Mouse (Mus musculus) thymus, adult 18-20 months (tissue): ENCODE data around the gene Rbm24.

Experiments used
- DNase-seq, 2 experiments: peaks; one replicate each; pipeline ENCODE4 v3.0.0; 2022; ENCODE audit warnings: mixed read lengths in 2 of 2

Rbm24 gene

DNA sequence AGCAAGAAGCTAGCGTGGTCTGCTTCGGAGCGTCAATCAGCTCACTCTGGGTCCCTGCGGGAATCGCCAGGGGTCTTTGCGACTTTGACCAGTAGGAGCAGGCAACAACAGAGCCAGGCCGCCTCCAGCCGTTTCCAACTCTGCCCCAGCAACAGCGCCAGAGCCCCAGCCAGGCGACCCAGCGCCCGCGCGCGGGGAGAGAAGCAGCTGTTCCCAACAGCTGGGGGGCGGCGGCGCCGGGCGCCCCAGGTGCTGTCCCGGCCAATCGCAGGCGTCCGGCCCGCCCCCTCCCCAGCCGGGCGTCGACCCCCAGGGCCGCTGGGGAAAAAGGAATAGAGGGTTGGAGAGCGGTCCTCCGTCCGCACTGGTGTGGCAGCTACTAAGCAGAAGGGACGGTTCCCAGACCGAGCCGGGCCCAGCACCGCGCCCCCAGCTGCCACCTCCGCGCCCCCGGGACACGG lies at the start of gene Rbm24:
Gene Rbm24, plus strand, starts transcription at position 294 of the 461 bp plus-strand sequence.
- DNase-seq, result peak; percentile 33 to 37

DNA sequence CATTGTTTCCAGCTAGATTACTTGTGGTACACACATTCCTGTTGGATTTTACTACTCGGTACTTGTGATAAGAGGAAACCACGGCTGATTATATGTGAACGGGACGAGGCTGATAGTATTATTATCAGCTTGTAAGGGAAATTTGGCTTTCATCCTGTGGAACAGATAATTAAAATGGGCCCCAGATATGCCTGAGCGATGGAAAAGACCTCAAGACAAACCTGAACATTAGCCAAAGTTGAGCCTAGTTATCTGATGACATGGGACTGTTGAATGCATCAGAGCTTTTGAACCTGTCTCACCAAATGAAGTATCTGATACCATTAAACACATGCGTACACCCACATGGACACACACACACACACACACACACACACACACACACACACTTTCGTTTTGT lies 45.4 kb upstream of the Rbm24 start:
- DNase-seq, result no peak

DNA sequence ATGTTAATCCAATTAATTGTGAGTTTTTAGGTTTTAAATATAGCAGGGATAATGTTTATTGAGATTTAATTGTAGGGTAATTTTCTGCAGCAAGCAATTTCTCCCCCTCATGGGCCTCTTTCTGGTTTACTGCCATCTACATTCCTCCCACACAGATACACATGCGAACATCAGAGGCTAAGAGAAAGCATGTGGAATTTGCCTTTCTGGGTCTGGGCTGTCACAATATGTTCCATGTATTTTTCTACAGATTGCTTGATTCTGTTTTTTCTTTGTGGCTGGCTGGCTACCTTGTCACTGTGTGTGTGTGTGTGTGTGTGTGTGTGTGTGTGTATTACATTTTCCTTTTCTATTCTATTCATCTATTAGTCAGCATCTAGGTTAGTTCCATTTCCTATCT lies 42.9 kb upstream of the Rbm24 start:
- no peak for DNase-seq

DNA sequence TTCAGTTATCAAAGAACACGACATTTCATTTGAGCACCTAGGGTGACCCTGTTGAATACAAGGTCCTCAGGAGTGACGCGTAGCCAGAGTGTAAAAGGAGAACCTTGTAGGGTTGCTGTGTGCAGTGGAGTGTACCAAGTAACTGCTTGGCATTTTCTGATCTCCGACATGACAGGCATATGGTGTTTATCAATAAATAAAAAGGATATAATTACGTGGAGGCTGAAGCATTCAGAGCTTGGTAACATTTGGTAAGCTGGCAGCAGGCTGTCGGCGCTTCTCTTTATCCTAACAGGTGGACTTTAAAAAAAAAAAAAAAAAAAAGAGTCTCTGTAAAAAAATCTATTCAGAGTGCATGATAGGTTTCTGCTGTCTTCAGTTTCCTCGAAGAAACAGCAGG lies 30.8 kb upstream of the Rbm24 start:
- no peak for DNase-seq

DNA sequence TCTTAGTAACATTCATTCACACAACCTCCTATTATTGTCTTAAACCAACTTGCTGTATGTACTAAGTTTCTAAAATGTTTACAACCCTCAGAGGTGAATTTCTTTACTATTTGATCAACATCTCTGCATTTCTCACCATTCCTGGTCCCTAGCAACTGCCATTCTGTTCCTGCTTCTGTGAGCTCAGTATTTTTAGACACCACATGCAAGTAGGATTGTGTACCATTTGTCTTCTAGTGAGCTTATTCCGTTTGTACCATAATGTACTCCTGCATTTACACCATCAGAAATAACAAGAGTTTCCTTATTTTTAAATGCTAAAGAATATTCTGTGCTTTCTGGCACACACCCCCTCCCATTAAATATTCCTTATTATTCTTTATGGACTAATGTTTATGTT lies 26.6 kb upstream of the Rbm24 start:
- no peak for DNase-seq

DNA sequence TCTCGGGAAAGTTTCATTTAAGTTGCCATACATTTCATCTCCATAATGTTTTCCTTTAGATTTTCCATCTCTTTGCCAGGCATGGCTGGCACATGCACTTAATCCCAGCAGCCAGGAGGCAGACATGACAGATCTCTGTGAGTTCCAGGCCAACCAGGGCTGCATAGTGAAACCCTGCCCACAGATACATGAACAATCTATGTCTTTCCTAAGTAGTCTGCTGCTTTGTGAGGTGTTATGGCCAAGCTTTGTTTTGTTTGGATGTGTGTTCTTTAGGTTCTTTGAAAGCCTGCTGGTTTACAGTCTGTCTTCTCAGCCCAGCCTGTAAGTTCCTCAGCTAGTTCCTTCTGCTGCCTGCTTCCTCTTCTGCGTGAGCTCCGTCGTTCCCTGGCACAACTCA lies 25.3 kb upstream of the Rbm24 start:
- DNase-seq, result no peak

DNA sequence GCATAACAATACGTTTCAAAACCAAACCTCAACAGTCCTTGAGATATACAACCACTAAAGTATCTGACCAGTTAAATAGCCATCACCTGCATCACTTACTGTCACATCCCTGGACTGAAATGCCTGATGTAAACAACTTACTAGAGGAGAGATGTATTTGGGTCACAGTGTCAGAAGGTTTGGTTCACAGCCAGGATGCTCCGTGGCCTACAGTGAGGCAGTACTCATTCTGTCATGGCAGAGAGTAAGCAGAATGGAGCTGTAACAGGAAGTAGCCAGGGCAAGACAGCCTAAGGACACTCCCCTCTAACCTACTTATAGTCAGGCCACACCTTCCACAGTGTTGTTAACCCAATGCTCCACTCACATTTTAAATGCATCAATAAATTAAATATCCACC lies 24.3 kb upstream of the Rbm24 start:
- DNase-seq, result no peak

DNA sequence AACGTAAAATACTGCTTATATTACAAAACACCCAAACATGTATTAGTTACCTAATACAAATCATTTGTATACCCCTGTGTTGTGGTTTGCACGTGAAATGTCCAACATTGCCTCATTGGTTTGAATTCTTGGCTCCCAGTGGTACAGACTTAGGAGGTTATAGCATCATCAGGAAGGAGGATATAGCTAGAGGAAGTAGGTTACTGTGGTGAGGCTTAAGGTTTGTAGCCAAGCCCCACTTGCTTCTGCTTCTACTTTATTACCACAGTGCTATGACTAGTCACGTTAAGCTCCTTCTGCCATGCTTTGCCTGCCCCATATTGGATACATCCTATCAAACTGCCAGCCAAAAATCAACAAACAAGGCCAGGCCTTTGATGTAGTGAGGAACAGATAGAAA lies 21.0 kb upstream of the Rbm24 start:
- no peak for DNase-seq

DNA sequence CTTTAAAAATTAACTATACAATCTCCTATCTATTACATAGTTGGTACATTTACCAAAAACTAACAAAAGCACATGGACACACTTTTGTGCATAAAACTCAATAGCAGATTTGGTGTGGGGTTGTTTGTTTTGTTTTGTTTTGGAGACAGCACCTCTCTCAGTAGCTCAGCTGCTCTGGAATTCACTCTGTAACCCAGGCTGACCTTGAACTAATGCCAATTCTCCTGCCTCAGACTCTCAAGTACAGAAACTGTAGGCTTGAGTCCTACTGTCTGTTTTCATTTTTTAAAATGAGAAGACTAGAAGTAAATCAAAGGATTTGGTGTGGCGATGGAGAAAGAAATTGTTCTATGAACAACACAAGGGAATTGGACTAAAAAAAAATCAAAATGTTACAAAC lies 11.1 kb upstream of the Rbm24 start:
- no peak for DNase-seq

DNA sequence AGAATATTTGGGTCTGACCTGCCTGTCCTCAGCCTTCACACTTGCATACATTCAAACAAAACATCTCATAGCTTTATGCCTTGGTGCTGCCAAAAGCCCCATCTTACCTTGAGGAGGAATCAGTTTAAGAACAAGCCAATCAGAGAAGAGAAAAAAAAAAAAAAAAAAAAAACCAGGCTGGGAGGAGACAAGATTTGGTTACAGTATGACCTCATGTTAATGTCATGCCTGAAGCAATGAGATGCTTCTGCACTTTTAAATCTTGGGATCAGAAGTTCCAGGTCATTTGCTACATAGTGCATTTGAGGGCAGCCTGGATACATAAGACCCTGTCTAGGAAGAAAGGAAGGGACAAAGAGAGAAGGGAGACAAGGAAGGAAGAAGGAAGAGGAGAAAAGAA lies 6.0 kb upstream of the Rbm24 start:
- no peak for DNase-seq

DNA sequence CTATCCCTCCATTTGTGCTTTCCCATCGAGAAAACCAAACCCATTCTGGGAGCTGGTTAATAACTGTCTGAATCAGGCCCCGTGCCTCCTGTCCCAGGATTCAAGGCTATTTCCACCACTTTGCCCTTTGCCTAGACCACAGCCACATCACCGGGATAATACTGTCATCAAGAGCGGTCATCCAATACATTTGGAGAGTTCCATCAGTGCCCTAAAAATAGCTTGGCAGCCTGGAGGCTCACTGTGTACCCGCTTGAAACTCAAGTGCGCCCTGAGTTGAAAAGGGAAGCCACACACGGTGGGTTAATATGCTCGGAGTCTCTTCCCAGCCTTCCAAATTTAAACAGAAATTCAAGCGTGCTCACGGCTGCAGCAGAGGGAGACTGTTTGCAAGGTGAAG lies 4.6 kb upstream of the Rbm24 start:
- no peak for DNase-seq

DNA sequence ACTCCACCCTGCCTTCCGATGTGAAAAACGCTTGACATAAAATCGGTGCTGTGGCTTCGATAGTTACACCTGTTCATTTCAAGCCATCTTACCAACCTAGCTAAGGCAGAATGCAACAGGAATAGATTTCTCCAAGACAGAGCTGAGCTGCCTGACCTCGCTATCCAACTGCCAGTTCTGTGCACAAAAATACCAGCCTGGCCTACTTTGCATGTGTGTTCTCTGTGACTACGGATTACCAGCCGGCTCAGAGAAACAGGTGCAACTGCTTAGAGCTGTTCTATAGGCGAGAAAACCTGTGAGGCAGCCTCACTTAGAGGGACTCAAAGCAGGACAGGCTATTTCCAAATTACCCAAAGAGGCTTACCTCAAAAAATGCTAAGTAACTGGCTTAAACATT lies 4.2 kb upstream of the Rbm24 start:
- DNase-seq, result peak in 1 of 2 experiments; percentile 16

DNA sequence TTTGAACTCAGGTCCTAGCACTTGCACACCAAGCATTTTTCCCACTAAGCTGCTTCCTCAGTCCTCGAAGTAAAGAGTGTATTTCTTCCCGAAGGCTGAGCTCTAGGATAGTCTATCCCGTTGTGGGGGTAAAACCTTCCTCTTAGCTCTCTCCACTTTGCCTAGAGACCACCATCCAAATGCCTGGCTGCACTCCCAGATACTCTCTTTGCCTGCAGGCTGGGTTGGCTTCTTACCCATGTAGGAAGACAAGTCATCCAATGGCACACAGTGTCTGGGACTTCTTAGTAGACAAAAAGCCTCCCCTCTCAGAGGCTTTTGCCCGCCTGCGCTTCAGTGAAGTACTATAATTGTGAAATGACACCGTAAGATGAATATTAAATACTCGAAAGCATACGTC lies 2.2 kb upstream of the Rbm24 start:
- DNase-seq, result no peak

DNA sequence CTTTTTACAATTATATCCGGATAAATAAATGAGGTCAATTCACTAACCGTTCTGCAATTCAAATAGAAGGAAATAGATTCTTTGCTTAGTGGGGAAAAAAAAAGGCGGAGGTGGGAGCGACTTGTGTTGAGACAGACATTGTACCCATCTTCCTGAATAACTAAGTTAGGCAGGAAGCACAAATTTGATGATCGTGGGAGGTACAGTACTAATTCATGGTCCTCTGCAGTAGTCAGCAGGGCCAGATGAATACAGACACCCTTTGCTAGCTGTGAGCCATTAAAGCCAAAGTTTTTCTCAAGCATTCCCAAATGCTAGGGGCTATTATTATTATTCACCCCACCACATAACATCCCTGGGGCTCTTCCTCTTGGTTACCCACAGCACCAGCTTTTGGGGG lies 640 bp upstream of the Rbm24 start:
- DNase-seq, result no peak

DNA sequence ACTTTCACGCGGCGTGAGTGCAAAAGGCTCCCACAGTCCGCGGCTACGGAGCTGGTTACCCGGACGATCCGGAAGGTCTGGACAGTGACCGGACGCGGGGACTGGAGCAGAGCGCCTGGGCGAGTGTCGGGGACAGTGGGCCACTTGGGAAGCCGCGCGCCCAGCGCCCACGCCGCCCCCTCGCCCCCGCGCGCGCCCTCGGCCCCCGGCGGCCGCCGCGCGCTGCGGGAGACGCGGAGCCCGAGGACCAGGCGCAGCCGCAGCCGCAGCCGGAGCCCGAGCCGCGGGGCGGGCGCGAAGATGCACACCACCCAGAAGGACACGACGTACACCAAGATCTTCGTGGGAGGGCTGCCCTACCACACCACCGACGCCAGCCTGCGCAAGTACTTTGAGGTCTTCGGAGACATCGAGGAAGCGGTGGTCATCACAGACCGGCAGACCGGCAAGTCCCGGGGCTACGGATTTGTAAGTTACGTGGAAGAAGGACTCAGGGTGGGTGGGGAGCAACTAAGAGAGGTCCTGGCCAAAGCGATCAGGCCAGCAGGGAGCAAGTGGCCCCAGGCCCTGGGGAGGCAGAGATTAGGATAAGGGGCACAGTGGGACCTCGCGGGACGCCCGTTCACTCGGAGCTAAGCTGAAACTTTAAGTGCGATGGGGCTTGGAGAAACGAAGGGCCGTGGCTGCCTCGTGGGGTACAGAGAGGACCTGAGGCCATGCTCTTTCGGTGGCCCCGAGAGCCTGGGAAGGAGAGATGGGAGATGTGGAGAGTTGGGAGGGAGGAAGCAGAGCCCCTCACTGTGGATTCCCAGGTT lies 704 bp downstream of the Rbm24 start:
- DNase-seq, result peak; percentile 5 to 9

DNA sequence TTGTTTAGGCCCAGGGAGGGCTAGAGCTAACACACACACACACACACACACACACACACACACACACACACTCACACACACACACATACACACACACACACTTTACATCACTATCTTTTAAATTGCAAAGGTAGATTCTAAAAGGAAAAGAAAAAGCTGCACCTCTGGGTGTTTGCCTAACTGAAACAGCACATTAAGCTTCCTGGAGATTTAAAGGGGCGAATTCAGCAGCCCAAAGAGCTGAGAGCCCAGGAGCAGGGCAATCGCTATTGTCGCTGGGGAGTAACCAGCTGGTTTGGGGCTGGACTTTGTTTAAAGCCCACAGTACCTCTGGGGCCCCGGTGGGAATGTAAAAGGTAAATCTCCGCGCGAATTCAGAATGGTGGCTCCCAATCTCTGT lies 1.4 kb downstream of the Rbm24 start:
- no peak for DNase-seq

DNA sequence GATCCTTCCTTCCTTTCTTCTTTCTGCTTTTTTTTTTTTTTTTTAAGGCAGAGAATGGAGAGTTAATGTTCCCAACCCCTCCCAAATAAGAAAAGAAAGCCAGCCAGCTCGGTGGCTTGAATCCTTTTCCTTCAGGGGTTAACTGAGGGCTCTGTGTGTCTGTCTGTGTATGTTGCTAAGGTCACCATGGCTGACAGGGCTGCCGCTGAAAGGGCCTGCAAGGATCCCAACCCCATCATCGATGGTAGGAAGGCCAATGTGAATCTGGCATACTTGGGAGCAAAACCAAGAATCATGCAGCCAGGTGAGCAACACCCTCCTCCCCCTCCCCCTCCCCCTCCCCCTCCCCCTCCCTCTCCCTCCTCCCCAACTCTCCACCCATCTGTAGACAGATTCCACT lies 1.9 kb downstream of the Rbm24 start:
- no peak for DNase-seq

DNA sequence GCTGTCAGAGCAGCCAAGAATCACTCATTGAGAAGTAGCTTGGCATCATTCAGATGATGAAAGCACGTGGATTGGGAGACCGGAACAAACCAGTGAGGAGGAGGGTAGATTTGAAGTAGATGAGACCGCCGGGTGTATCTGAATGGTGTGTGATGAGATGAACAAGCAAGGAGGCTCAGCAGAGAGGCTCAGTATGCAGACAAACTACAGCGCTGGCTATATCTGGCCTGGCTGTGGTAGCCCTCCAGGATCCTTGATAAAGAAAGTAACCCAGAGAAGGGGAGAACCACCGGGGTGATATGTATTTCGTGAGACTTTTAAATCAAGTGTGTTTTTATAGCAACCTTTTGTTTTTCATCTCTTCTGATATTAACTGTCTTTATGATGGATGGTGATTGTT lies 5.6 kb downstream of the Rbm24 start:
- DNase-seq, result no peak

DNA sequence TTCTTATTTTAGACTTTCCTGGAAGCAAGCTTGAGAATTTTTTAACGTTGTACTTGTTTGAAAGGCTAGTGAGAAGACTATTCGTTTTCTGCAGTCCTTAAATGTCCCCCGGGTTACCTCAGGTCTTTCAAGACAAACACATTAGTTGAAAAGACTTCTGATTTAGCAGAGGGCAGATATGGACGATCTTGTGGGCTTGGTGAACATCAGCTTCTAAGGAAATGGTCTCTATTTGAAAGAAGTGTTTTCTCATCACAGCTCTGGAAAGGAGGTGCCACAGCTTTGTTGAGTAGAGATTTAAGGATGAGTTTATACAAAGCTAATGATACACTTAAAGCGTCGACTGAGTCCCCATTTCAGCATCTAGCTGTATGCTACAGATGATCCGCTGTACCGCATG lies 6.1 kb downstream of the Rbm24 start:
- no peak for DNase-seq

DNA sequence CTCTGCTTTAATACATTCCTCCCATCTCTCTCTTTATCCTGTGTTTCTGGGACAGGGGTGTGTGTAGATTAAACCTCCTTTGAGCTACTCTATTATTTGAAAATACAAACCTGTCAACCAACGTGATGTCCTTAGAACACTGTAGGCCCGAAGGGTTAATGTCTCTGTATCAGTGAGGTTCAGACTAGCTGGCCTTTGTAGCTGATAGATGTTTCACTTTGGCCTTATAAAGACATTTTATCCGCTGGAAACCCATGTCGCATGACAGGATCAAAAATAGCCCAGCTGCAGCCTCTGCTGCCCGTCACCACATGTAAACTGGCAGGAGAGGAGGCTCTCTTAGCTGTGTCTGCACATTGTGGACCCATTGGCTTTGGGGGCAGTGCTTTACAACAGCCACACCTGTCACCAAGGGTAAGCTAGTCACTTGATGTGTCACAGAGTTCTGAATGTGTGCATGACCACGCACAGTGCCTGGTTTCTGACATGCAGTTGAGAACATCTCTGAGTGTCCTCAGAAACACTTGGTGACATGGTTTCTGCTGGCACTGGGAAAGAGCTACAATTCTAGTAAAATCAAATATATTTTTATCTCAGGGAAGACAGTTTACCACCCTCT lies 8.5 kb downstream of the Rbm24 start:
- no peak for DNase-seq

DNA sequence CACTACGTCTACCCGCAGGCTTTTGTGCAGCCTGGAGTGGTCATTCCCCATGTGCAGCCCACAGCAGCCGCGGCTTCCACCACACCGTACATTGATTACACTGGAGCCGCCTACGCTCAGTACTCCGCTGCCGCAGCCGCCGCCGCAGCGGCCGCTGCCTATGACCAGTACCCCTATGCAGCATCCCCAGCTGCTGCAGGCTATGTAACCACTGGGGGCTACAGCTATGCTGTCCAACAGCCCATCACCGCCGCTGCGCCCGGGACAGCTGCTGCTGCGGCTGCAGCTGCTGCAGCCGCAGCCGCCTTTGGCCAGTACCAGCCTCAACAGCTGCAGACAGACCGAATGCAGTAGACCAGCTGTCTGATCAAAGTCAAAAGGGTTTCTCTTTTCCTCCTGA lies 10.7 kb downstream of the Rbm24 start:
- no peak for DNase-seq

DNA sequence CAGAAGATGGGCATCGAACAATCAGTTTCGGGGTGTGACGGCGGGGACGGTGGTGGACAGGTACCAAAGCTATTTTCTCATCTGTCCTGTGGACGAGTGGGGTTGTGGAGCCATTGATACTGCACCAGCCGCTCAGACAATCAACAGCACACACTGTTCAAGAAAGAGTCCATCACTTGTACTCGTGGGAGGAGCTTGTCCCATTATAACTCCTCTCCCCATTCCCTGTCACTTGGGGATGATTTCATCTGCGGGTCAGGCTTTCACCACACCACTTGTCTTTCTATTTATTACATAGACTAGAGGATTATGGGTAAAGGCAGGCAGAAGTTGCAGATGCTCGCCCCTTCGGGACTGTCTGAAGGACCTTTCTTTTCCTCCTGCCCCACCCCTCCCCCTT lies 11.6 kb downstream of the Rbm24 start:
- no peak for DNase-seq

DNA sequence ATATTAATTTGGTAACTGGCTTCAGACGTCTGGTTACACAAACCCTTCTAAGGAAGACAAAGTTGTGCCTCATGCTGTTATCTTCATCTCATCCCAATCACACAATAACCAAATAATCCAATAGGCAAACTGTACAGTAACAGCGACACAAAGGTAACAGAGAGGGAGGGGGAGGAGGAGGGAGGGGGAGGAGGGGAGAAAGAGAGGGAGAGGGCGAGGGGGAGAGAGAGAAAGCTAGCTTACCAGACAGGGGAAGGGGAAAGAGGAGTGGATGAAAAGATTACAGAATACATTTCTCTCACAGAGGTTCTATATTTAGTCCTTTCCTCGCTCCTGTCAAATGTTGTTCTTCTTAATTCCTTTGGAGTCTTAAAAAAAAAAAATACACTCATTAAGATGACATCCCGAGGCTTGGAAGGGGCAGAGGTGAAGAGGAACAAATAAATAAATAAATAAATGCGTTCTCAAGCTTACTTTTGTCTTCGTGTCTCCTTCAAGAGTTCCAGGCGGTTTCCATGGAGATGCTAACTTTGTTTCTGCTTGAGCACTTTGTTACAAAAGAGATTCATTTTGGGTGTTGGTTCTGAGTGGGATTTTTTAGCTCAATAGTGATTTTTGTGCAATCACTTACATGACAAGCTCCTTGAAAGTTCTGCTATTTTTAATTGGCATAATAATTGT lies 15.8 kb downstream of the Rbm24 start:
- DNase-seq, result no peak

DNA sequence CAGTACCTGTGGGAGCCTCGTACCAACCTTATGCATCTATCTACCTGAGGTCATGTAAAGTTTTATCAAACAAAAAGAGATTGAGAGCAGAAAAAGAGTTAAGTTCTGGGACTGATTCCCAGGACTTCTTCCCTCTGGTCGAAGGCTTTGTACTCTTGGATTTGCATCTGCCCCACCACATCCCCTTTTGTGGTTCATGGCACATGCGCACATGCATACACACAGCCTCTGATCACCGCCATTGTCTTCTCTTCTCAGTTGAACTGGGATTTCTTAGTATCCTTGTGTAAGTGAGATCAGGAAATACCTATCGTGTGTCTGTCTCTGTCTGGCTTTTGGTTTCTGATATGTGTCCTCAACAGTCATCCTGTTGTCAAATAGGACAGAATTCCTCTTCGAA lies 20.7 kb downstream of the Rbm24 start:
- DNase-seq, result no peak
